Mouse (Mus musculus): ENCODE results near the gene Stc2. TPM values are rescaled to one million over a fixed set of nuclear protein-coding genes. Genes with fewer than 3 reads are reported as not detected.

Gene Stc2
- polyA plus RNA-seq, 1 experiment = 16.3 TPM

- TF ChIP-seq MYOG (IDR thresholded peaks at IDR 0.05; ENCODE audit: control insufficient read depth in 1 of 3, insufficient read depth in 1 of 3, insufficient read length in 2 of 3, low read depth in 2 of 3) = peak in 2 of 3 experiments; percentile 44 to 61
- TF ChIP-seq CEBPB (IDR thresholded peaks at IDR 0.05; ENCODE audit: insufficient read depth, poor library complexity, severe bottlenecking) = no peak
- TF ChIP-seq TCF3 (IDR thresholded peaks at IDR 0.05; ENCODE audit: insufficient read length, low read depth) = no peak
- no peak for TF ChIP-seq USF1 (IDR thresholded peaks at IDR 0.05; ENCODE audit: low read depth)
- TF ChIP-seq POLR2AphosphoS2 (IDR thresholded peaks at IDR 0.05; ENCODE audit: insufficient read length, low read depth) = no peak
- peak in 2 of 3 experiments; percentile 78 to 87 for TF ChIP-seq MYOD1 (IDR thresholded peaks at IDR 0.05; ENCODE audit: control insufficient read depth in 1 of 3, insufficient read length in 2 of 3, low read depth in 2 of 3)
- no peak overlapping the region for H3ac ChIP-seq (ENCODE audit: control insufficient read depth, insufficient read length)
- H3K4me3 ChIP-seq = no peak overlapping the region
- no peaks in the 10 kb centered on the region for H3K27me3 ChIP-seq (ENCODE audit: control insufficient read depth, insufficient read depth, insufficient read length)
- no peak overlapping the region for H3K4me2 ChIP-seq (ENCODE audit: low read depth)
- no peaks in the 10 kb centered on the region for H3K36me3 ChIP-seq (ENCODE audit: control insufficient read depth, insufficient read depth)
- H3K79me2 ChIP-seq (ENCODE audit: control insufficient read depth, insufficient read depth) = no peaks in the 10 kb centered on the region
These were observed 28.7 kb upstream of the Stc2 start for GRCm38 (mm10) chr11:31398604-31399003.

GRCm38 (mm10) chr11:31396638-31397417 lies 27.0 kb upstream of the Stc2 start:
- H3K79me2 ChIP-seq (ENCODE audit: control insufficient read depth, insufficient read depth) = no peaks in the 10 kb centered on the region
- TF ChIP-seq POLR2A (IDR thresholded peaks at IDR 0.05; ENCODE audit: insufficient read length, low read depth) = no peak
- TF ChIP-seq MYOD1 (IDR thresholded peaks at IDR 0.05; ENCODE audit: control insufficient read depth in 1 of 3, insufficient read length in 2 of 3, low read depth in 2 of 3) = no peak
- no peak for TF ChIP-seq REST (IDR thresholded peaks at IDR 0.05; ENCODE audit: insufficient read depth, insufficient read length)
- no peak for TF ChIP-seq CEBPB (IDR thresholded peaks at IDR 0.05; ENCODE audit: insufficient read depth, poor library complexity, severe bottlenecking)
- TF ChIP-seq TCF12 (IDR thresholded peaks at IDR 0.05; ENCODE audit: insufficient read depth, poor library complexity, severe bottlenecking) = no peak
- no peaks in the 10 kb centered on the region for H3K36me3 ChIP-seq (ENCODE audit: control insufficient read depth, insufficient read depth)
- no peaks in the 10 kb centered on the region for H3K27me3 ChIP-seq (ENCODE audit: control insufficient read depth, insufficient read depth, insufficient read length)
- H3K4me2 ChIP-seq (ENCODE audit: low read depth) = no peak overlapping the region
- no peak overlapping the region for H3K4me3 ChIP-seq
- H3ac ChIP-seq (ENCODE audit: control insufficient read depth, insufficient read length) = no peak overlapping the region

GRCm38 (mm10) chr11:31394026-31394425 lies 24.2 kb upstream of the Stc2 start:
- Histone ChIP-seq H3K36me3 (ENCODE audit: control insufficient read depth, insufficient read depth) (no peaks in the 10 kb centered on the region), H3ac (ENCODE audit: control insufficient read depth, insufficient read length) (no peak overlapping the region), H3K4me2 (ENCODE audit: low read depth) (no peak overlapping the region), H3K27me3 (ENCODE audit: control insufficient read depth, insufficient read depth, insufficient read length) (no peaks in the 10 kb centered on the region), H3K79me2 (ENCODE audit: control insufficient read depth, insufficient read depth) (no peaks in the 10 kb centered on the region), H3K4me3 (no peak overlapping the region)
- TF ChIP-seq MAX (IDR thresholded peaks at IDR 0.05; ENCODE audit: low read depth) = no peak
- TF ChIP-seq E2F4 (IDR thresholded peaks at IDR 0.05; ENCODE audit: insufficient read depth) = no peak
- no peak for TF ChIP-seq MYOG (IDR thresholded peaks at IDR 0.05; ENCODE audit: control insufficient read depth in 1 of 3, insufficient read depth in 1 of 3, insufficient read length in 2 of 3, low read depth in 2 of 3)
- TF ChIP-seq MYOD1 (IDR thresholded peaks at IDR 0.05; ENCODE audit: control insufficient read depth in 1 of 3, insufficient read length in 2 of 3, low read depth in 2 of 3) = no peak
- TF ChIP-seq SRF (IDR thresholded peaks at IDR 0.05; ENCODE audit: control insufficient read depth, insufficient read length, low read depth) = no peak
- TF ChIP-seq TCF3 (IDR thresholded peaks at IDR 0.05; ENCODE audit: insufficient read length, low read depth) = no peak

- H3K4me3 ChIP-seq = no peak overlapping the region
- TF ChIP-seq TCF12 (IDR thresholded peaks at IDR 0.05; ENCODE audit: insufficient read depth, poor library complexity, severe bottlenecking) = no peak
- TF ChIP-seq POLR2AphosphoS2 (IDR thresholded peaks at IDR 0.05; ENCODE audit: insufficient read length, low read depth) = no peak
- no peak for TF ChIP-seq TCF3 (IDR thresholded peaks at IDR 0.05; ENCODE audit: insufficient read length, low read depth)
- TF ChIP-seq MAX (IDR thresholded peaks at IDR 0.05; ENCODE audit: low read depth) = no peak
- no peak for TF ChIP-seq CEBPB (IDR thresholded peaks at IDR 0.05; ENCODE audit: insufficient read depth, poor library complexity, severe bottlenecking)
- H3ac ChIP-seq (ENCODE audit: control insufficient read depth, insufficient read length) = no peak overlapping the region
- H3K79me2 ChIP-seq (ENCODE audit: control insufficient read depth, insufficient read depth) = no peaks in the 10 kb centered on the region
- H3K4me2 ChIP-seq (ENCODE audit: low read depth) = no peak overlapping the region
- H3K36me3 ChIP-seq (ENCODE audit: control insufficient read depth, insufficient read depth) = no peaks in the 10 kb centered on the region
- H3K27me3 ChIP-seq (ENCODE audit: control insufficient read depth, insufficient read depth, insufficient read length) = no peaks in the 10 kb centered on the region
These were observed 22.5 kb upstream of the Stc2 start for GRCm38 (mm10) chr11:31392340-31392739.

GRCm38 (mm10) chr11:31388890-31389289 lies 19.0 kb upstream of the Stc2 start:
- no peak overlapping the region for H3K4me3 ChIP-seq
- no peak overlapping the region for H3K4me2 ChIP-seq (ENCODE audit: low read depth)
- H3ac ChIP-seq (ENCODE audit: control insufficient read depth, insufficient read length) = no peak overlapping the region
- no peaks in the 10 kb centered on the region for H3K36me3 ChIP-seq (ENCODE audit: control insufficient read depth, insufficient read depth)
- TF ChIP-seq MYOG (IDR thresholded peaks at IDR 0.05; ENCODE audit: control insufficient read depth in 1 of 3, insufficient read depth in 1 of 3, insufficient read length in 2 of 3, low read depth in 2 of 3) = no peak
- TF ChIP-seq POLR2A (IDR thresholded peaks at IDR 0.05; ENCODE audit: insufficient read length, low read depth) = no peak
- no peak for TF ChIP-seq CEBPB (IDR thresholded peaks at IDR 0.05; ENCODE audit: insufficient read depth, poor library complexity, severe bottlenecking)
- no peak for TF ChIP-seq TCF3 (IDR thresholded peaks at IDR 0.05; ENCODE audit: insufficient read length, low read depth)
- no peak for TF ChIP-seq E2F4 (IDR thresholded peaks at IDR 0.05; ENCODE audit: insufficient read depth)
- TF ChIP-seq TCF12 (IDR thresholded peaks at IDR 0.05; ENCODE audit: insufficient read depth, poor library complexity, severe bottlenecking) = no peak
- no peaks in the 10 kb centered on the region for H3K27me3 ChIP-seq (ENCODE audit: control insufficient read depth, insufficient read depth, insufficient read length)
- H3K79me2 ChIP-seq (ENCODE audit: control insufficient read depth, insufficient read depth) = no peaks in the 10 kb centered on the region

Measured in myocyte (in vitro differentiated cells).